Mouse (Mus musculus) Patski (cell line): ENCODE data around the gene Ptrh1. TPM values are rescaled to one million over a fixed set of nuclear protein-coding genes. Genes with fewer than 3 reads are reported as not detected.

Experiments used
- ATAC-seq: fragments of 100-300 bp; one replicate; pipeline ENCODE4 v1.8.0; 2021
- CTCF ChIA-PET: fragments of 350-600 bp; sonication (Branson Sonifier 250); formaldehyde crosslinking; loops from one replicate; lab custom pipeline; 2022; ENCODE audit warnings: inconsistent platforms; lab: Charles Lee
- POLR2A ChIA-PET: fragments of 350-600 bp; sonication (Branson Sonifier 250); formaldehyde crosslinking; loops from one replicate; lab custom pipeline; 2022; ENCODE audit warnings: antibody characterized with exemption, inconsistent platforms; lab: Charles Lee
- DNase-seq: peaks from one replicate; pipeline ENCODE4 v3.0.0-alpha.2; 2011; ENCODE audit warnings: low read depth, low spot score
- H3K27me3 ChIP-seq: fragments of 371-371 bp; one replicate; pipeline ENCODE4 v1.5.1; 2021
- CTCF ChIP-seq: fragments of 100-300 bp; IDR thresholded peaks from one replicate; pipeline ENCODE4 v1.5.1; 2021
- in situ Hi-C: fragments of 300-500 bp; cut with MboI; formaldehyde crosslinking; loops from 3 replicates; pipeline ENCODE4 v1.11.1; 2018; ENCODE audit warnings: low pct_unique_long_range_greater_than_20kb, mixed read lengths
- polyA plus RNA-seq: library from polyadenylated mRNA; unstranded; gene quantifications from one replicate; pipeline ENCODE4 v1.2.3, GENCODE M21; 2021

Gene Ptrh1
- polyA plus RNA-seq, 1 experiment from 2014 or later: 19.5 TPM

- TF ChIP-seq CTCF: no peak
- no peaks in the 10 kb centered on the region for H3K27me3 ChIP-seq
- ChIA-PET POLR2A (interaction anchor here (0.7 to 2.2 kb wide), 4 partner anchors 42 to 48 kb away, joined by 3 to 15 read pairs (median 4); partner anchors contain the start of gene Cdk9), CTCF (interaction anchor here (0.7 to 3.8 kb wide), 16 partner anchors 9 to 165 kb away, joined by 3 to 27 read pairs (median 4); partner anchors contain the start of gene Cdk9)
- in situ Hi-C loops: loop anchor here (5.0 kb wide), 1 partner anchor 44 kb away; the partner anchor contains the start of gene Cdk9
- ATAC-seq (peak; percentile 2), DNase-seq (no peak)
Measured at GRCm38 (mm10) chr2:32756674-32757055, 18.9 kb upstream of the Ptrh1 start.

DNA sequence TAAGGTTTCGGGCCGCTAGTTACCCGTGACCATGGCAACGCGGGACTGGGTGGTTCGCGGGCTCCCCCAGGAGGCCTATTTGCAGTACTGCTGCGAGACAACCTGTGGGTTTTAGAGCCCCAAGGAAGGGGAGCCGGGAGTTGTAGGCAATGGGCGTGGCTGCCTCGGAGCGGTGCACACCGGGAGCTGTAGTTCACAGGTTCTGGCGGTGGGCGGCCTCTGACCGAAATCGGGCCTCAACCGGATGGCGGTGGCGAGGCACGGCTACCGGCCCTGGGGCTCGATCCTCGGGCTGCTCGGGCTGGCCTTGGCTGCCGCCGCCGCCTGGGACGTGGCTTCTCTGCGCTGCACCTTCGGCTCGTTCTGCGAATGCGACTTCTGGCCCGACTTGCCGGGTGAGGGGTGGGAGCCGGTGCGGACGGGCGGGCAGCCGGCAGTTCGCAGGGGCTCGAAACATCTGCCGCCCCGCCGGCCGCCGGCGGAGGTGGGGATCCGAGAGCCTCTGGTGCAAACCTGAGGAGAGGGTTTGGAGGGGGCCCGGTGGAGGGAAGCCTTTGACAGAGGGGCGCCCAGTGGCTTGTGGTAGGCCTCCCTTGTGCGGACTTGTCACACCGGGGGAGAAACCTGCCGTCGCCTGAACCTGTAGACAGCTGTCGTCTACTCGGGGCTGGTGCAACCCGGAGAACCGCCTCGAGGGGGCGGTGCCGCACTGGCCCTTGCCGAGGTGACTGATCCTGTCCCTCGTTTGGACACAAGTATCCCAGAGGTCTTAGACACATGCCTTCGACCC, 18.3 kb upstream of the Ptrh1 start, which contains the start of gene Tor2a:
Gene Tor2a, plus strand, starts transcription at position 179 of the 790 bp plus-strand sequence.
- ChIA-PET POLR2A (interaction anchor here (0.7 to 2.2 kb wide), 5 partner anchors 43 to 99 kb away, joined by 3 to 15 read pairs (median 4); partner anchors contain the start of gene Cdk9), CTCF (interaction anchor here (0.7 to 3.8 kb wide), 22 partner anchors 9 to 171 kb away, joined by 3 to 27 read pairs (median 4); partner anchors contain the start of gene Cdk9)
- in situ Hi-C loops: loop anchor here (5.0 kb wide), 1 partner anchor 45 kb away; the partner anchor contains the start of gene Cdk9
- peak; percentile 92 for ATAC-seq
- TF ChIP-seq CTCF: no peak
- DNase-seq: peak; percentile 89
- H3K27me3 ChIP-seq: no peaks in the 10 kb centered on the region

GRCm38 (mm10) chr2:32758503-32758902, 17.1 kb upstream of the Ptrh1 start:
- DNase-seq (peak; percentile 4), ATAC-seq (no peak)
- in situ Hi-C loops: loop anchor here (5.0 kb wide), 1 partner anchor 46 kb away; the partner anchor contains the start of gene Cdk9
- no peak for TF ChIP-seq CTCF
- ChIA-PET CTCF (interaction anchor here (0.6 to 3.8 kb wide), 7 partner anchors 29 to 170 kb away, joined by 3 to 27 read pairs (median 3); no protein-coding TSS in a partner anchor), POLR2A (interaction anchor here (1.2 to 2.2 kb wide), 2 partner anchors 16 to 98 kb away, joined by 8 read pairs; partner anchors contain the start of genes Ptrh1 and Ttc16)
- H3K27me3 ChIP-seq: no peaks in the 10 kb centered on the region

DNA sequence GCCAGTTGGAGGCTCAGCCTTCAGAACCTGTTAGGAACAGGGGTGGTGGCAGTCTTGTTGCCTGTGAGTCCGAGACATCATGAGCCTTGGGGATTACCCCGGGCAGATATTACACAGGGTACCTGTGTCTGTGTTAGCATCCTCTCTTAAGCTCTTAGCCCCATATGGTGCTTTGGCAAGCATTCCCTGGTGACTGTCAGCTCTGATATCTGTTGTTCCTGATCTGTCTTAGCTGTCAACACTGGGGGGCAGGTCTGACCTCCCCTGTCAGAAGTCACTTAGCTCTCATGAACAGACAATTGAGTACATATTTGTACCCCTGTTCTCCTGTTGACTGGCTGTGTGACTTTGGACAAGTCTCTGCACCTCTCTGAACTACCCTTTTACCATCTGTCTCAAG, 16.6 kb upstream of the Ptrh1 start:
- ChIA-PET POLR2A (interaction anchor here (2.2 kb wide), 1 partner anchor 15 kb away, joined by 8 read pairs; the partner anchor contains the start of genes Ptrh1 and Ttc16), CTCF (interaction anchor here (0.6 to 2.4 kb wide), 4 partner anchors 29 to 169 kb away, joined by 3 to 7 read pairs (median 4); no protein-coding TSS in a partner anchor)
- TF ChIP-seq CTCF: no peak

GRCm38 (mm10) chr2:32761361-32761760, 14.2 kb upstream of the Ptrh1 start:
- no peak for TF ChIP-seq CTCF
- H3K27me3 ChIP-seq: no peaks in the 10 kb centered on the region
- DNase-seq: no peak
- ChIA-PET CTCF (interaction anchor here (1.1 kb wide), 1 partner anchor 52 kb away, joined by 3 read pairs; no protein-coding TSS in a partner anchor), POLR2A (interaction anchor here (0.6 kb wide), 1 partner anchor 19 kb away, joined by 5 read pairs; no protein-coding TSS in a partner anchor)
- in situ Hi-C loops: no loop called here
- no peak for ATAC-seq

More for the DNA sequence above, 16.6 kb upstream of the Ptrh1 start:
- H3K27me3 ChIP-seq: no peaks in the 10 kb centered on the region
- in situ Hi-C loops: loop anchor here (5.0 kb wide), 1 partner anchor 47 kb away; the partner anchor contains the start of gene Cdk9
- DNase-seq (no peak), ATAC-seq (no peak)

GRCm38 (mm10) chr2:32761859-32762258, 13.7 kb upstream of the Ptrh1 start:
- ChIA-PET POLR2A (interaction anchor here (0.5 kb wide), 1 partner anchor 1978 kb away, joined by 4 read pairs; no protein-coding TSS in a partner anchor), CTCF (interaction anchor here (1.1 to 1.5 kb wide), 3 partner anchors 53 to 97 kb away, joined by 3 to 6 read pairs (median 3); no protein-coding TSS in a partner anchor)
- no peak for TF ChIP-seq CTCF
- no peak for DNase-seq
- no peaks in the 10 kb centered on the region for H3K27me3 ChIP-seq
- no peak for ATAC-seq
- in situ Hi-C loops: no loop called here

GRCm38 (mm10) chr2:32763353-32763752, 12.2 kb upstream of the Ptrh1 start:
- DNase-seq (no peak), ATAC-seq (no peak)
- no peak for TF ChIP-seq CTCF
- no peaks in the 10 kb centered on the region for H3K27me3 ChIP-seq
- POLR2A ChIA-PET: no interaction called here
- in situ Hi-C loops: no loop called here
- CTCF ChIA-PET: interaction anchor here (0.6 to 1.8 kb wide), 7 partner anchors 17 to 96 kb away, joined by 3 to 6 read pairs (median 3); no protein-coding TSS in a partner anchor

DNA sequence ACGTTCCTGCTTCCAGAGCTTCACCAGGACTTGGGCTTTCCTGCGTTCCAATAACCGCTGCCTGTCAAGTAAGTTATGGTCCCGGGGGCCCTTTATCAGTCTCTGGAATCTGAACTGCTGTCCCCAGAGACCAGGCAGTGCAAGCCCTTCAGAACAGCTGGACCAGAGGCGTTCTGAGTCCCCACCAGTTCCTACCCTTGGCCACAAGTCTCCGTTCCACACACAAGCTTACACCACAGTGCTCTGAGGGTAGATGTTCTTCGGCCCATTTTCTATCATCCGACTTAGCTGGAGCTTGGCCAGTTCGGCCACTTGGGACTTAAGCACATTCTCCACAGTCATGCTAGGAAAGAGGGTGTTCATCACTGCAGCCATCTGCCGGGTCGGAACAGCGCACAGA, 8.3 kb upstream of the Ptrh1 start:
- ATAC-seq: no peak
- no peak for DNase-seq
- POLR2A ChIA-PET: no interaction called here
- in situ Hi-C loops: no loop called here
- CTCF ChIA-PET: interaction anchor here (0.8 kb wide), 1 partner anchor 10 kb away, joined by 3 read pairs; the partner anchor contains the start of gene Tor2a
- H3K27me3 ChIP-seq: no peaks in the 10 kb centered on the region
- TF ChIP-seq CTCF: no peak

DNA sequence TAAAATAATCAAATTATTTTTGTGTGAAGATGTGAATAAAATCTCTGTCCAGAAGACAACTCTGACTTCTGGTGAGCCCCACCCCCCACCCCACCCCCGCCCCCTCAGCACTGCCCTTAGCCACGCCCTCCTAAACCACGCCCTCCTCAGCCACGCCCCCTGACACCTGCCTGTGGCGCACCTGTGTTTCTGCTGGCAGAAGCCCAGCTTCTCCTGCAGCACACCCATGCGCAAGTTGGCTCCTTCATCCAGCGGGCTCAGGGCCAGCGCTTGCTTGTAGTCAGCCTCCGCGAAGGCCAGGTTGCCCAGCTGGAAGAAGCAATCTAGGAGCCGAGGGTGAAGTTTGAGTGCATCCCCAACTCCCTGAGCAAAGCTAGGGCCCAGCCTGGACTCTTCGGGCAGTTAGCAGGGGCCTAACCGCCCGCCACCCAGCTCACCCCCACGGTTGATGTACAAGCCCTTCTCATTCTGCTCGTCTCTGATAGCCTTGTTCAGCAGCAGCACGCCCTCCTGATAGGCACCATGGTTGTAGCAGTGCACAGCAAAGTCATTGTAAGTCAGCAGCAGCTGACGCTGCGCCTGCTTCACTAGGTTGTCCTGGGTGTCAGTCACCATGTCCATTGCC, 6.8 kb upstream of the Ptrh1 start:
- DNase-seq: no peak
- no peaks in the 10 kb centered on the region for H3K27me3 ChIP-seq
- no peak for ATAC-seq
- CTCF ChIA-PET: no interaction called here
- POLR2A ChIA-PET: no interaction called here
- TF ChIP-seq CTCF: no peak
- in situ Hi-C loops: no loop called here
